Mouse (Mus musculus): ENCODE results near the gene Arpp21. TPM values are rescaled to one million over a fixed set of nuclear protein-coding genes. Genes with fewer than 3 reads are reported as not detected.

The Arpp21 gene
- total and polyA plus RNA-seq, 2 experiments from 2014 or later, result 58.5 to 91.3 TPM

DNA sequence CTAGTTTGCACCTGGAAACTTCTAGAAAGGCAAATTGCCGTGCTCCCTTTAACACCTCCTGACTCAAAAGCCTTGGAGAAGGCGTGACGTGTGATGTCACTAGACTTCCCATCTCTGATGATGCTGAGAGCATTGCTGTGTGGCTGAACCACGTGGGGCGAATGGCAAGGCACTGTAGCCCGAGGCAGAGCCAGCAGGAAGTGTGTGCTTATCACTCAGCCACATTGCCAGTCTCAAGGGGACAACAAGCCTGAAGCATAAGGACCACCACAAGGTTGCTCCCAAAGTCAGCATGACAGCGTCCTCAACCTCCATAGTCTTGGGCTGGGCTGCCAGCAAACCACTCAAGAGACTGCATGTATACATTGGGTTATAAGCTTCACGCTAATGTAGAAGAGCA lies 95.1 kb downstream of the Arpp21 start:
- Histone ChIP-seq H3K27me3 (ENCODE audit: insufficient read depth, low read length) (no peaks in the 10 kb centered on the region), H3K4me3 (ENCODE audit: low read depth, low read length) (no peak overlapping the region), H3K4me2 (ENCODE audit: low read depth, low read length, poor library complexity, severe bottlenecking) (no peak overlapping the region), H3K9me3 (ENCODE audit: low read length) (no peaks in the 10 kb centered on the region), H3K4me1 (ENCODE audit: insufficient read depth, low read length) (no peaks in the 10 kb centered on the region), H3K27ac (ENCODE audit: low read depth, low read length) (no peak overlapping the region), H3K9ac (replicated peaks; ENCODE audit: low read length, poor library complexity, severe bottlenecking) (no peak overlapping the region), H3K36me3 (ENCODE audit: insufficient read depth, low read length) (peaks cover 12% of the 10 kb centered on the region; the same call in 1 of the 2 replicates)
- no peak for TF ChIP-seq CTCF (IDR thresholded peaks at IDR 0.05)
- WGBS, result 86% methylated on average over 8 of the region's 8 CpGs
- ATAC-seq (ENCODE audit: low FRiP score), result no peak
- no peak for DNase-seq (ENCODE audit: low spot score)

DNA sequence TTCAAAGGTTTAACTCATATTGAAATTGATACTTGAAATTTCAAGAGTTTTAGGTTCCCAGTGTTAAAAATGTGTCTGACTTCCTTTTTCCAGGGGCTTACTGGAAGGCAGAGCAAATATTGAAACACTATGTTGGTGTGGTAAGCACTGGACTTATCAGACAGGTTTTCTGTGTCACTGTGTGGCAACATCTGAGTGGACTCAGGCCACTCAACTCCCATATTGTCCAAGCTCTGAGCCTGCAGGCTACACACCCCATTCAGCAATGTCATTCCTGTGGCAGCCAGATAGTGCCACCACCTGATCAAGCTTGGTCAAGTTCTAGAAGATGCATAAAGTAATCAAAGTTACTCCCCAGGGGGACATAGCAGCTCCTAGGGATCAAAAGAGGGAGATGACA lies 97.9 kb downstream of the Arpp21 start:
- DNase-seq (ENCODE audit: low spot score), result no peak
- Histone ChIP-seq H3K4me3 (ENCODE audit: low read depth, low read length) (no peak overlapping the region), H3K4me1 (ENCODE audit: insufficient read depth, low read length) (no peaks in the 10 kb centered on the region), H3K27me3 (ENCODE audit: insufficient read depth, low read length) (no peaks in the 10 kb centered on the region), H3K9ac (replicated peaks; ENCODE audit: low read length, poor library complexity, severe bottlenecking) (no peak overlapping the region), H3K27ac (ENCODE audit: low read depth, low read length) (no peak overlapping the region), H3K9me3 (ENCODE audit: low read length) (no peaks in the 10 kb centered on the region), H3K36me3 (ENCODE audit: insufficient read depth, low read length) (peaks cover 14% of the 10 kb centered on the region; the same call in 1 of the 2 replicates), H3K4me2 (ENCODE audit: low read depth, low read length, poor library complexity, severe bottlenecking) (no peak overlapping the region)
- TF ChIP-seq CTCF (IDR thresholded peaks at IDR 0.05), result no peak
- no peak for ATAC-seq (ENCODE audit: low FRiP score)

DNA sequence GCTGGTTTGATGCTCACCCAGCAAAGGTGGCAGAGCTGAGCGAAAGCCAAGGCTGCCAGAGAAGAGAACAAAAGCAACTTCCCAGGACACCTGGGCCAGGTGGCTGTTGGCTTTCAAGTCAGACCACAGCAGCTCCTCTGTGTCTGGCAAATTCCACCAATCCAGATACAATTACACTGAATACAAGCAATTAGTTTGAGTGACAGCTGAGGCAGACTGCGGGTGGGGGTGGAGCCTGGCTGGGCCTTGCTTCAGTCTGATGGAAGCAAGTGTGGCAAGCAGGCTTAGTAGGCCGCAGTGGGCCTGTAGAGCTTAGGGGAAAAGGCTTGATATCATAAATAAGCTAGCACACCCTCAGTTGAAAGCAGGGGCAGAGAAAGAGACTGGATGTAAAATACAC lies 104.9 kb downstream of the Arpp21 start:
- WGBS, result 31% methylated on average over 3 of the region's 3 CpGs
- Histone ChIP-seq H3K9ac (replicated peaks; ENCODE audit: low read length, poor library complexity, severe bottlenecking) (no peak overlapping the region), H3K36me3 (ENCODE audit: insufficient read depth, low read length) (peaks cover 19% of the 10 kb centered on the region), H3K9me3 (ENCODE audit: low read length) (no peaks in the 10 kb centered on the region), H3K4me2 (ENCODE audit: low read depth, low read length, poor library complexity, severe bottlenecking) (no peak overlapping the region), H3K4me1 (ENCODE audit: insufficient read depth, low read length) (no peaks in the 10 kb centered on the region), H3K27ac (ENCODE audit: low read depth, low read length) (peak overlapping the region; percentile 57), H3K4me3 (ENCODE audit: low read depth, low read length) (no peak overlapping the region), H3K27me3 (ENCODE audit: insufficient read depth, low read length) (no peaks in the 10 kb centered on the region)
- no peak for TF ChIP-seq CTCF (IDR thresholded peaks at IDR 0.05)
- ATAC-seq (ENCODE audit: low FRiP score), result no peak
- peak; percentile 60 for DNase-seq (ENCODE audit: low spot score)

- H3K27me3 ChIP-seq (ENCODE audit: insufficient read depth, low read length), result no peaks in the 10 kb centered on the region
- no peaks in the 10 kb centered on the region for H3K4me1 ChIP-seq (ENCODE audit: insufficient read depth, low read length)
- H3K4me2 ChIP-seq (ENCODE audit: low read depth, low read length, poor library complexity, severe bottlenecking), result no peak overlapping the region
- H3K4me3 ChIP-seq (ENCODE audit: low read depth, low read length), result no peak overlapping the region
- 47% methylated on average over 10 of the region's 10 CpGs for WGBS
- no peak for ATAC-seq (ENCODE audit: low FRiP score)
- no peak for TF ChIP-seq CTCF (IDR thresholded peaks at IDR 0.05)
- DNase-seq (ENCODE audit: low spot score), result no peak
- no peak overlapping the region for H3K27ac ChIP-seq (ENCODE audit: low read depth, low read length)
- H3K9me3 ChIP-seq (ENCODE audit: low read length), result no peaks in the 10 kb centered on the region
- no peak overlapping the region for H3K9ac ChIP-seq (replicated peaks; ENCODE audit: low read length, poor library complexity, severe bottlenecking)
- peaks cover 26% of the 10 kb centered on the region for H3K36me3 ChIP-seq (ENCODE audit: insufficient read depth, low read length)
These were observed 111.1 kb downstream of the Arpp21 start for GRCm38 (mm10) chr9:112124667-112125066.

- H3K27ac ChIP-seq (ENCODE audit: low read depth, low read length), result no peak overlapping the region
These were observed 111.6 kb downstream of the Arpp21 start for GRCm38 (mm10) chr9:112124184-112124583.

DNA sequence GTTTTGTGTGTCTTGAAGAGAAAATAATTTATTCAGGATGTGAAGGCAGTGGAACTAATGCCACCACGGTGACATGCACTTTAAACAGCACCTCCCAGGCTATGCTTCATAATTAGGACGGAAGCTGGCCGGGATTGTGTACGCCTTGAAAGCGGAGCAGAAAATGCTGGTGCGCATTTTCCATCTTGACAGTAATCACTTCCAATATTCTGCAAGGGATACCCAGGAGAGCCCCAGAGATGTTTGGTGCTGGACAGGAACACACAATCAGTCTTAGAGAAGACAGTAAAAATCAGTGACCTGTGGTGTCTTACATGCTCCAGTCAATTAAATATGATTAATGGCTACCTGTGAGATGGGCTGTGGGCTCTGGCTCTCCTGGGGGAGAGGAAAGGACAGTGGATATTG lies 112.3 kb downstream of the Arpp21 start:
- peaks cover 26% of the 10 kb centered on the region for H3K36me3 ChIP-seq (ENCODE audit: insufficient read depth, low read length)
- no peaks in the 10 kb centered on the region for H3K9me3 ChIP-seq (ENCODE audit: low read length)
- WGBS, result 22% methylated on average over 6 of the region's 6 CpGs
- no peak for ATAC-seq (ENCODE audit: low FRiP score)
- no peak overlapping the region for H3K4me2 ChIP-seq (ENCODE audit: low read depth, low read length, poor library complexity, severe bottlenecking)
- H3K27me3 ChIP-seq (ENCODE audit: insufficient read depth, low read length), result no peaks in the 10 kb centered on the region
- peak; percentile 71 for DNase-seq (ENCODE audit: low spot score)
- peaks cover 6% of the 10 kb centered on the region; the same call in 1 of the 2 replicates for H3K4me1 ChIP-seq (ENCODE audit: insufficient read depth, low read length)
- H3K4me3 ChIP-seq (ENCODE audit: low read depth, low read length), result no peak overlapping the region
- peak overlapping the region; percentile 55; the same call in 1 of the 2 replicates for H3K27ac ChIP-seq (ENCODE audit: low read depth, low read length)
- H3K9ac ChIP-seq (replicated peaks; ENCODE audit: low read length, poor library complexity, severe bottlenecking), result no peak overlapping the region
- TF ChIP-seq CTCF (IDR thresholded peaks at IDR 0.05), result no peak

More at GRCm38 (mm10) chr9:112124184-112124583, 111.6 kb downstream of the Arpp21 start:
- WGBS, result 71% methylated on average over 4 of the region's 4 CpGs
- Histone ChIP-seq H3K9me3 (ENCODE audit: low read length) (no peaks in the 10 kb centered on the region), H3K4me1 (ENCODE audit: insufficient read depth, low read length) (peaks cover 3% of the 10 kb centered on the region; the same call in 1 of the 2 replicates), H3K9ac (replicated peaks; ENCODE audit: low read length, poor library complexity, severe bottlenecking) (no peak overlapping the region), H3K27me3 (ENCODE audit: insufficient read depth, low read length) (no peaks in the 10 kb centered on the region), H3K36me3 (ENCODE audit: insufficient read depth, low read length) (peaks cover 26% of the 10 kb centered on the region), H3K4me2 (ENCODE audit: low read depth, low read length, poor library complexity, severe bottlenecking) (no peak overlapping the region), H3K4me3 (ENCODE audit: low read depth, low read length) (no peak overlapping the region)
- TF ChIP-seq CTCF (IDR thresholded peaks at IDR 0.05), result no peak
- DNase-seq (ENCODE audit: low spot score) (no peak), ATAC-seq (ENCODE audit: low FRiP score) (no peak)
